Mouse (Mus musculus) cerebellum, postnatal 4 days (tissue): ENCODE results near the gene Vsig4.
"Not testable (repeated sequence)": the region's sequence is repeated elsewhere in the genome, so short reads cannot be mapped to it uniquely, and the experiment has no call there.

Source experiments
- DNase-seq, 2 experiments: peaks; one replicate each; pipeline ENCODE4 v3.0.0; 2022; ENCODE audit warnings: low spot score in 2 of 2, mixed read lengths in 1 of 2

Gene Vsig4

DNA sequence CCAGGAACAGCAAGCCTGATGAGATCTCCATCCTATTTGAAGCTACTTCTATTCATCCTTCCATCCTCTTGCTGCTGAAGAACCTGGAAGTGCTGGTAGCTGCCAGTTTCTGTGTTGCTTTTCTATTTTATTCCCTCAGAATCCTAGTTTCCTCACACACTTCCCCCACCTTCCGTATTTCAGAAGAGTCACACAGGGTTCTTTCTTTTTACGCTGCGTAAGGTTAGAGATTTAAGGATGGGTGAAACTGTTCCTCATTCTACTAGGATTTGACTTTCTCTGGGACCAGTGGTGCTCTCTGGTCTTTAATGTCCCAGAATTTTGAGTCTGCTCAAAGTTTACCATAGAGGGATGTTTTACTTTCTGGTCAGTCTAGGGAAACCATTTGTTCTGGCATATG lies at the start of gene Vsig4:
TSS of gene Vsig4 (minus strand) at position 101 of the 400 bp plus-strand sequence.
- no peak for DNase-seq

GRCm38 (mm10) chrX:96339108-96339507 lies 45.9 kb upstream of the Vsig4 start:
- no peak for DNase-seq

DNA sequence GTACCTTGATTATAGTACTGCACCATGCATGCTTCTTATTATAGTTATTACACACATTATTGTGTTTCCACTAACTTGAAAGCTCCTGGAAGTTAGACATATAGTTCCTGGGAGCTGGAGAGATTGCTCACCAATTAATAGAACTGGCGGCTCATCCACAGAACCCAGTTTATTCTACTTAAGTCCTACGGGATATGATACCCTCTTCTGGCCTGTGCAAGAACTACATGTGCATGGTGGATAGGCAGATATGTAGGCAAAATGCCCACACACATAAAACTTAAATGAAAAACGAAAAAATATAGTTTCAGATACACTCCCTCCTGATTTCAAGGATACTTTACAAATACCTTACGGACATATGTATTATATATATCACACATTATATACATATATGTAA lies 36.5 kb upstream of the Vsig4 start:
- no peak for DNase-seq

DNA sequence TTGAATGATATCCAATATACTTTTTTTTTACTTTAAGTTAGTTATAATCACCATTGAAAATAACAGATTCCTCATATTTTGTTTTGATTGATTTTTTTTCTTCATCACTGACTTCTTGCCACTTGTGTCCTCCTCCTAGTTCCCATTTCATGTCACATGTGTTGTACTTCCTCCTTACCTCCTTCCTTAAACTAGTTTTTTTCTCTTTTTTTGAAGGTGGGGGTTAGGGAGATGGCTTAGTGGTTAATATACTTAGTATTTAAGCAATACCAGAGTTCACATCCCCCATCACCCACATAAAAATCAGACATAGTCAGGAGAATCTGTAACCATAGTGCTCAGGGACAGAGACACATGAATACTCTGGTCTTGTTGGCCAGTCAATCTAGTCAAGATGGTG lies 36.7 kb downstream of the Vsig4 start:
- no peak for DNase-seq

GRCm38 (mm10) chrX:96239644-96240043 lies 53.6 kb downstream of the Vsig4 start:
- DNase-seq = no peak

- DNase-seq = no peak
These were observed 54.2 kb downstream of the Vsig4 start for GRCm38 (mm10) chrX:96239037-96239436.

DNA sequence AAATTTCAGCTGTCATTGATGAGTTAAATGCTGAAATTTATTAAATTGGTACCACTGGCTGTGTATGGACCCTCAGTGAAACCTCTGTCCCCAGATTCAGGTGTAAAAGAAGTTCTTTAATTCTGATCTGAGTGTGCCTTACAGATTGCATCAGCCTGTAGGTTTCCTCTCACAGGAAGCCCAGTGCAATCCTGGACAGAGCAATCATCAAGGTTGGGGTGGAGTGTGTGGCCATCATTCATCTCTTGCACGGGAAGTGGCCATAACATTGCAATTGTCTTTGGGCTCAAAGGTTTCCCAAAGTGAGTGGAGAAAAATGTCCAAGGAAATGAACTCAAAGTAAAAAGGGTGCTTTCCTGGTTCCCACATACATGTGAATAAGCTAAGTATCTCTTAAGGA lies 57.5 kb downstream of the Vsig4 start:
- no peak for DNase-seq

- DNase-seq = no peak
These were observed 66.2 kb downstream of the Vsig4 start for GRCm38 (mm10) chrX:96227030-96227429.

DNA sequence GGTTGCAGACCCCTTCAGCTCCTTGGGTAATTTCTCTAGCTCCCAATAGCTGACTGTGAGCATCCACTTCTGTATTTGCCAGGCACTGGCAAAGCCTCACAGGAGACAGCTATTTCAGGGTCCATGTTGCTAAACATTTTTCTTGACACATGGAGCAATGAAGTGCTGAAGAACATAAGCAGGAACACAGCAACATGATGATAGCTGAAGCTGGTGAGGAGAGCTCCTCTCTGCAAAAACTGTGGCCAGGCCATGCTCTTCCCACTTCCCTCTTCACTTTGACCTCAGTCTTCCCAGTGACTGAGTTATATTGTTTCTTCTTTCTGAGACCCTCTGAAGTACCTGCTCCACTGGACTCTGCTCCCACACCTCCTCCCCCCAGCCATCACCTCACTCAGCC lies 67.8 kb downstream of the Vsig4 start:
- DNase-seq = no peak

- no peak for DNase-seq
These were observed 69.0 kb downstream of the Vsig4 start for GRCm38 (mm10) chrX:96224210-96224609.

- DNase-seq = no peak
These were observed 75.2 kb downstream of the Vsig4 start for GRCm38 (mm10) chrX:96218088-96218487.

- DNase-seq = no peak
These were observed 86.4 kb downstream of the Vsig4 start for GRCm38 (mm10) chrX:96206872-96207271.

DNA sequence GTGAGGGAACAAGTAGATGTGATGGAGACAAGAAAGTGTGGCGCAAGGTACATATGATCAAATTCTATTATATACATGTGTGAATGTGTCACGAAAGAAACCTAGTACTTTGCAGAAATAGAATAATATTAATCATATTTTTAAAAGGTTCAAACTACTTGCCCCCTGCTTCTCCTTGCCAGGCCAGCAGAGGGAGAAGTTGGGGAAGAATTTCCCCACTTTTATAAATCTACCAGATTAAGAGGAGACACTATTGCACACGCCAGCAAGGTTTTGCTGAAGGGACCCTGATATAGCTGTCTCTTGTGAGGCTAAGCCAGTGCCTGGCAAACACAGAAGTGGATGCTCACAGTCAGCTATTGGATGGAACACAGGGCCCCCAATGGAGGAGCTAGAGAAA lies 88.1 kb downstream of the Vsig4 start:
- not testable (repeated sequence) for DNase-seq
